Mouse (Mus musculus) CH12.LX (cell line): ENCODE results near the gene Pnmal2.

Source experiments
- CTCF ChIP-seq, 2 experiments: IDR thresholded peaks in 1 of 2; conservative IDR thresholded peaks in 1 of 2; 2 replicates each; pipeline ENCODE4 v1.5.1; 2011 to 2012; ENCODE audit warnings: low read depth in 2 of 2, low read length in 2 of 2, improper control_type of control experiment in 1 of 2, inconsistent platforms in 1 of 2, mild to moderate bottlenecking in 1 of 2, moderate library complexity in 1 of 2
- E2F4 ChIP-seq: IDR thresholded peaks from 2 replicates; pipeline ENCODE4 v1.6.1; 2011; ENCODE audit warnings: low read depth, low read length, improper control_type of control experiment; ENCODE audit not compliant: insufficient replicate concordance
- NRF1 ChIP-seq: IDR thresholded peaks from 2 replicates; pipeline ENCODE4 v1.6.1; 2014; ENCODE audit warnings: low read depth, mild to moderate bottlenecking, inconsistent platforms, low read length, improper control_type of control experiment, moderate library complexity
- POLR2A ChIP-seq: IDR thresholded peaks from 2 replicates; pipeline ENCODE4 v1.6.1; 2011; ENCODE audit warnings: low read depth, mild to moderate bottlenecking, improper control_type of control experiment, low read length
- ZC3H11A ChIP-seq: IDR thresholded peaks from 2 replicates; pipeline ENCODE4 v1.6.1; 2012; ENCODE audit warnings: low read depth, mild to moderate bottlenecking, inconsistent platforms, low read length, improper control_type of control experiment

GRCm38 (mm10) chr7:16918670-16919069 lies 25.8 kb upstream of the Pnmal2 start:
- TF ChIP-seq CTCF (conservative IDR thresholded peaks at IDR 0.05 in 1 of 2, IDR thresholded peaks at IDR 0.05 in 1 of 2; ENCODE audit: low read depth in 2 of 2, low read length in 2 of 2) = no peak
- TF ChIP-seq NRF1 = no peak
- TF ChIP-seq ZC3H11A = no peak
- no peak for TF ChIP-seq POLR2A
- no peak for TF ChIP-seq E2F4
